Mouse (Mus musculus) neutrophil, adult 5-6 weeks (primary cell): Measurements from ENCODE around the gene Map4k1. TPM values are rescaled to one million over a fixed set of nuclear protein-coding genes. Genes with fewer than 3 reads are reported as not detected.
"Not testable (repeated sequence)": the region's sequence is repeated elsewhere in the genome, so short reads cannot be mapped to it uniquely, and the experiment has no call there.

Experiments used
- ATAC-seq: fragments of 151-379, 151-347 bp; 2 replicates; pipeline ENCODE4 v1.8.0; 2017; ENCODE audit warnings: mild to moderate bottlenecking, moderate TSS enrichment; ENCODE audit not compliant: insufficient number of reproducible peaks, poor library complexity, low FRiP score, severe bottlenecking; ENCODE audit errors: extremely low read depth
- total RNA-seq: library from RNA; stranded (forward); fragments of 200-1000 nt; gene quantifications from 2 replicates; pipeline ENCODE4 v1.2.3, GENCODE M21; 2017

The Map4k1 gene
- total RNA-seq, 1 experiment from 2014 or later = 132 TPM

GRCm38 (mm10) chr7:28953476-28954376, 28.1 kb upstream of the Map4k1 start:
- no peak for ATAC-seq

GRCm38 (mm10) chr7:28954773-28955172, 27.1 kb upstream of the Map4k1 start:
- no peak for ATAC-seq

GRCm38 (mm10) chr7:28955295-28955897, 26.5 kb upstream of the Map4k1 start:
- no peak for ATAC-seq

GRCm38 (mm10) chr7:28956270-28956669, 25.6 kb upstream of the Map4k1 start:
- ATAC-seq = no peak

GRCm38 (mm10) chr7:28957286-28957685, 24.6 kb upstream of the Map4k1 start:
- ATAC-seq = no peak

- ATAC-seq = no peak
Observed at GRCm38 (mm10) chr7:28957997-28958725, 23.7 kb upstream of the Map4k1 start.

GRCm38 (mm10) chr7:28958770-28959169, 23.1 kb upstream of the Map4k1 start:
- ATAC-seq = no peak

GRCm38 (mm10) chr7:28959505-28960045, 22.3 kb upstream of the Map4k1 start:
- ATAC-seq = no peak

GRCm38 (mm10) chr7:28960354-28961046, 21.4 kb upstream of the Map4k1 start:
- ATAC-seq = no peak

- ATAC-seq = no peak
Observed at GRCm38 (mm10) chr7:28961584-28961926, 20.3 kb upstream of the Map4k1 start.

- peak; percentile 92 for ATAC-seq
Observed at GRCm38 (mm10) chr7:28961927-28962670, 19.8 kb upstream of the Map4k1 start, which contains the start of gene Actn4. Gene Actn4, minus strand, starts transcription at chr7:28962340.

GRCm38 (mm10) chr7:28963399-28963923, 18.4 kb upstream of the Map4k1 start:
- ATAC-seq = no peak

- no peak for ATAC-seq
Observed at GRCm38 (mm10) chr7:28965346-28965840, 16.5 kb upstream of the Map4k1 start.

- no peak for ATAC-seq
Observed at GRCm38 (mm10) chr7:28966181-28966580, 15.7 kb upstream of the Map4k1 start.

GRCm38 (mm10) chr7:28966751-28967505, 14.9 kb upstream of the Map4k1 start:
- no peak for ATAC-seq

- not testable (repeated sequence) for ATAC-seq
Observed at GRCm38 (mm10) chr7:28968120-28968519, 13.7 kb upstream of the Map4k1 start.

GRCm38 (mm10) chr7:28969271-28969670, 12.6 kb upstream of the Map4k1 start:
- no peak for ATAC-seq
